Mouse (Mus musculus): ENCODE results near the gene Rtel1. TPM values are rescaled to one million over a fixed set of nuclear protein-coding genes. Genes with fewer than 3 reads are reported as not detected.

Gene Rtel1
- polyA plus RNA-seq, 1 experiment, result 119 TPM

GRCm38 (mm10) chr2:181403722-181404121 lies 84.2 kb downstream of the Rtel1 start:
- WGBS, result 91% methylated on average over 3 of the region's 3 CpGs
- no peak overlapping the region for H3K27ac ChIP-seq (ENCODE audit: control insufficient read depth, insufficient read depth, low read length)
- TF ChIP-seq POLR2A (IDR thresholded peaks at IDR 0.05; ENCODE audit: control insufficient read depth, extremely low read depth, insufficient read depth, low read length, poor library complexity) (no peak), CTCF (IDR thresholded peaks at IDR 0.05; ENCODE audit: borderline replicate concordance, control insufficient read depth, extremely low read depth, insufficient read depth, low read length, poor library complexity) (no peak)
- no peaks in the 10 kb centered on the region for H3K4me1 ChIP-seq (replicated peaks; ENCODE audit: control insufficient read depth, insufficient read depth, low read length)
- no peaks in the 10 kb centered on the region for H3K36me3 ChIP-seq (ENCODE audit: control insufficient read depth, insufficient read depth, low read length)
- no peaks in the 10 kb centered on the region for H3K27me3 ChIP-seq (ENCODE audit: control insufficient read depth, insufficient read depth, low read length)
- no peak for DNase-seq
- no peak overlapping the region for H3K4me3 ChIP-seq (ENCODE audit: control insufficient read depth, insufficient read depth, low read length)

Other genes starting within 250 kb of the Rtel1 start
- gene Kcnq2, start 184.4 kb upstream of the Rtel1 start, polyA plus RNA-seq (2012; rRNA removed), result 0.24 and 0.32 TPM in 2 replicates
- gene Eef1a2, start 162.7 kb upstream of the Rtel1 start, polyA plus RNA-seq (2012; rRNA removed), result 2.7 and 42.5 TPM in 2 replicates
- 191 and 219 TPM in 2 replicates for gene Ppdpf, start 132.5 kb upstream of the Rtel1 start, polyA plus RNA-seq (2012; rRNA removed)
- gene Ptk6, start 117.0 kb upstream of the Rtel1 start, polyA plus RNA-seq (2012; rRNA removed), result 0.22 and 0.32 TPM in 2 replicates
- gene Srms, start 106.6 kb upstream of the Rtel1 start, polyA plus RNA-seq (2012; rRNA removed), result 0.71 and 0.86 TPM in 2 replicates
- gene Fndc11, start 99.7 kb upstream of the Rtel1 start, polyA plus RNA-seq (2012; rRNA removed), result 0.85 and 0.88 TPM in 2 replicates
- 106 and 116 TPM in 2 replicates for gene Helz2, start 77.7 kb upstream of the Rtel1 start, polyA plus RNA-seq (2012; rRNA removed)
- 60.8 and 62.4 TPM in 2 replicates for gene Gmeb2, start 31.7 kb upstream of the Rtel1 start, polyA plus RNA-seq (2012; rRNA removed)
- 0.15 TPM in 1 of 2 replicates, not detected in the other for gene Stmn3, start 5.2 kb upstream of the Rtel1 start, polyA plus RNA-seq (2012; rRNA removed)
- gene Zgpat, start 45.2 kb downstream of the Rtel1 start, polyA plus RNA-seq (2012; rRNA removed), result 87.6 and 91.9 TPM in 2 replicates
- 60.9 and 69.6 TPM in 2 replicates for gene Arfrp1, start 45.7 kb downstream of the Rtel1 start, polyA plus RNA-seq (2012; rRNA removed)
- gene Lime1, start 60.3 kb downstream of the Rtel1 start, polyA plus RNA-seq (2012; rRNA removed), result 263 and 268 TPM in 2 replicates
- 4.8 and 5.3 TPM in 2 replicates for gene Zbtb46, start 139.7 kb downstream of the Rtel1 start, polyA plus RNA-seq (2012; rRNA removed)
- gene Abhd16b, start 173.5 kb downstream of the Rtel1 start, polyA plus RNA-seq (2012; rRNA removed), result 0.13 and 0.16 TPM in 2 replicates
- 54.2 and 54.7 TPM in 2 replicates for gene Tpd52l2, start 177.4 kb downstream of the Rtel1 start, polyA plus RNA-seq (2012; rRNA removed)
- gene Dnajc5, start 200.7 kb downstream of the Rtel1 start, polyA plus RNA-seq (2012; rRNA removed), result 140 and 146 TPM in 2 replicates